Mouse (Mus musculus): ENCODE measurements around the gene Bhmt2. TPM values are rescaled to one million over a fixed set of nuclear protein-coding genes. Genes with fewer than 3 reads are reported as not detected.

Gene Bhmt2
- polyA plus RNA-seq, 1 experiment = not detected

- Histone ChIP-seq H3K79me3 (ENCODE audit: low read depth) (no peaks in the 10 kb centered on the region), H3K79me2 (ENCODE audit: control insufficient read depth, insufficient read depth) (no peaks in the 10 kb centered on the region), H3K36me3 (ENCODE audit: control insufficient read depth, insufficient read depth) (no peaks in the 10 kb centered on the region), H3K27me3 (ENCODE audit: control insufficient read depth, insufficient read depth, insufficient read length) (peaks cover 13% of the 10 kb centered on the region), H3ac (ENCODE audit: control insufficient read depth, insufficient read length, low read depth) (no peak overlapping the region), H3K4me3 (ENCODE audit: insufficient read depth, poor library complexity, severe bottlenecking) (no peak overlapping the region)
- TF ChIP-seq CTCF (IDR thresholded peaks at IDR 0.05; ENCODE audit: control insufficient read depth, insufficient read depth, insufficient read length) (no peak), FOSL1 (IDR thresholded peaks at IDR 0.05; ENCODE audit: insufficient read depth, low read length, poor library complexity, severe bottlenecking) (no peak), CEBPB (IDR thresholded peaks at IDR 0.05; ENCODE audit: low read depth) (no peak), MYOG (IDR thresholded peaks at IDR 0.05; ENCODE audit: control insufficient read depth, extremely low read depth, insufficient read length) (no peak), MAX (IDR thresholded peaks at IDR 0.05) (no peak), MYOD1 (IDR thresholded peaks at IDR 0.05; ENCODE audit: control insufficient read depth, insufficient read length, low read depth) (no peak), USF1 (IDR thresholded peaks at IDR 0.05; ENCODE audit: low read depth) (no peak)
Measured at GRCm38 (mm10) chr13:93639636-93640035, 34.5 kb downstream of the Bhmt2 start.

GRCm38 (mm10) chr13:93637282-93638245 lies 36.5 kb downstream of the Bhmt2 start, which contains the start of gene Bhmt:
Gene Bhmt (minus strand): TSS chr13:93637961.
- peaks cover 18% of the 10 kb centered on the region for H3K27me3 ChIP-seq (ENCODE audit: control insufficient read depth, insufficient read depth, insufficient read length)
- H3ac ChIP-seq (ENCODE audit: control insufficient read depth, insufficient read length, low read depth) = no peak within 1 kb of the TSS
- no peaks in the 10 kb centered on the region for H3K36me3 ChIP-seq (ENCODE audit: control insufficient read depth, insufficient read depth)
- no peaks in the 10 kb centered on the region for H3K79me3 ChIP-seq (ENCODE audit: low read depth)
- no peak within 1 kb of the TSS for H3K4me3 ChIP-seq (ENCODE audit: insufficient read depth, poor library complexity, severe bottlenecking)
- H3K79me2 ChIP-seq (ENCODE audit: control insufficient read depth, insufficient read depth) = no peaks in the 10 kb centered on the region
- TF ChIP-seq USF1 (IDR thresholded peaks at IDR 0.05; ENCODE audit: low read depth) (no peak), CEBPB (IDR thresholded peaks at IDR 0.05; ENCODE audit: low read depth) (no peak), FOSL1 (IDR thresholded peaks at IDR 0.05; ENCODE audit: insufficient read depth, low read length, poor library complexity, severe bottlenecking) (no peak)

GRCm38 (mm10) chr13:93636561-93636960 lies 37.5 kb downstream of the Bhmt2 start:
- H3K79me3 ChIP-seq (ENCODE audit: low read depth) = no peaks in the 10 kb centered on the region
- H3K4me3 ChIP-seq (ENCODE audit: insufficient read depth, poor library complexity, severe bottlenecking) = no peak overlapping the region
- H3K79me2 ChIP-seq (ENCODE audit: control insufficient read depth, insufficient read depth) = no peaks in the 10 kb centered on the region
- TF ChIP-seq FOSL1 (IDR thresholded peaks at IDR 0.05; ENCODE audit: insufficient read depth, low read length, poor library complexity, severe bottlenecking) = no peak
- TF ChIP-seq MYOD1 (IDR thresholded peaks at IDR 0.05; ENCODE audit: control insufficient read depth, insufficient read length, low read depth) = no peak
- no peak for TF ChIP-seq CEBPB (IDR thresholded peaks at IDR 0.05; ENCODE audit: low read depth)
- TF ChIP-seq USF1 (IDR thresholded peaks at IDR 0.05; ENCODE audit: low read depth) = no peak
- TF ChIP-seq MYOG (IDR thresholded peaks at IDR 0.05; ENCODE audit: control insufficient read depth, extremely low read depth, insufficient read length) = no peak
- no peak for TF ChIP-seq CTCF (IDR thresholded peaks at IDR 0.05; ENCODE audit: control insufficient read depth, insufficient read depth, insufficient read length)
- TF ChIP-seq MAX (IDR thresholded peaks at IDR 0.05) = no peak
- peaks cover 18% of the 10 kb centered on the region for H3K27me3 ChIP-seq (ENCODE audit: control insufficient read depth, insufficient read depth, insufficient read length)
- no peaks in the 10 kb centered on the region for H3K36me3 ChIP-seq (ENCODE audit: control insufficient read depth, insufficient read depth)
- H3ac ChIP-seq (ENCODE audit: control insufficient read depth, insufficient read length, low read depth) = no peak overlapping the region

- no peak overlapping the region for H3ac ChIP-seq (ENCODE audit: control insufficient read depth, insufficient read length, low read depth)
- H3K27me3 ChIP-seq (ENCODE audit: control insufficient read depth, insufficient read depth, insufficient read length) = peaks cover 10% of the 10 kb centered on the region
Measured at GRCm38 (mm10) chr13:93632927-93633326, 41.2 kb downstream of the Bhmt2 start.

GRCm38 (mm10) chr13:93630941-93631705 lies 43.0 kb downstream of the Bhmt2 start:
- no peaks in the 10 kb centered on the region for H3K36me3 ChIP-seq (ENCODE audit: control insufficient read depth, insufficient read depth)
- TF ChIP-seq CTCF (IDR thresholded peaks at IDR 0.05; ENCODE audit: control insufficient read depth, insufficient read depth, insufficient read length) (no peak), MYOD1 (IDR thresholded peaks at IDR 0.05; ENCODE audit: control insufficient read depth, insufficient read length, low read depth) (no peak), FOSL1 (IDR thresholded peaks at IDR 0.05; ENCODE audit: insufficient read depth, low read length, poor library complexity, severe bottlenecking) (no peak), CEBPB (IDR thresholded peaks at IDR 0.05; ENCODE audit: low read depth) (no peak), MAX (IDR thresholded peaks at IDR 0.05) (no peak), MYOG (IDR thresholded peaks at IDR 0.05; ENCODE audit: control insufficient read depth, extremely low read depth, insufficient read length) (no peak), USF1 (IDR thresholded peaks at IDR 0.05; ENCODE audit: low read depth) (no peak)
- H3K4me3 ChIP-seq (ENCODE audit: insufficient read depth, poor library complexity, severe bottlenecking) = no peak overlapping the region
- H3K79me3 ChIP-seq (ENCODE audit: low read depth) = no peaks in the 10 kb centered on the region
- no peak overlapping the region for H3ac ChIP-seq (ENCODE audit: control insufficient read depth, insufficient read length, low read depth)
- H3K27me3 ChIP-seq (ENCODE audit: control insufficient read depth, insufficient read depth, insufficient read length) = peaks cover 5% of the 10 kb centered on the region
- no peaks in the 10 kb centered on the region for H3K79me2 ChIP-seq (ENCODE audit: control insufficient read depth, insufficient read depth)

More at GRCm38 (mm10) chr13:93632927-93633326, 41.2 kb downstream of the Bhmt2 start:
- Histone ChIP-seq H3K4me3 (ENCODE audit: insufficient read depth, poor library complexity, severe bottlenecking) (no peak overlapping the region), H3K79me2 (ENCODE audit: control insufficient read depth, insufficient read depth) (no peaks in the 10 kb centered on the region), H3K36me3 (ENCODE audit: control insufficient read depth, insufficient read depth) (no peaks in the 10 kb centered on the region), H3K79me3 (ENCODE audit: low read depth) (no peaks in the 10 kb centered on the region)
- TF ChIP-seq CEBPB (IDR thresholded peaks at IDR 0.05; ENCODE audit: low read depth) (no peak), FOSL1 (IDR thresholded peaks at IDR 0.05; ENCODE audit: insufficient read depth, low read length, poor library complexity, severe bottlenecking) (no peak), MYOG (IDR thresholded peaks at IDR 0.05; ENCODE audit: control insufficient read depth, extremely low read depth, insufficient read length) (no peak), MYOD1 (IDR thresholded peaks at IDR 0.05; ENCODE audit: control insufficient read depth, insufficient read length, low read depth) (no peak), USF1 (IDR thresholded peaks at IDR 0.05; ENCODE audit: low read depth) (no peak), MAX (IDR thresholded peaks at IDR 0.05) (no peak), CTCF (IDR thresholded peaks at IDR 0.05; ENCODE audit: control insufficient read depth, insufficient read depth, insufficient read length) (no peak)
